Mouse (Mus musculus): ENCODE measurements around the gene Smco2. TPM values are rescaled to one million over a fixed set of nuclear protein-coding genes. Genes with fewer than 3 reads are reported as not detected.

Smco2 gene
- total and polyA plus RNA-seq, 3 experiments: not detected

- Histone ChIP-seq H3K27me3 (ENCODE audit: control insufficient read depth in 1 of 2, insufficient read depth in 2 of 2, low read length in 2 of 2) (no peaks in the 10 kb centered on the region), H3K9ac (ENCODE audit: control insufficient read depth, low read depth, low read length, poor library complexity, severe bottlenecking) (no peak overlapping the region), H3K79me2 (ENCODE audit: control insufficient read depth, insufficient read depth, low read length, poor library complexity) (no peaks in the 10 kb centered on the region), H3K9me3 (replicated peaks; ENCODE audit: insufficient read depth, low read length) (no peaks in the 10 kb centered on the region), H3K36me3 (ENCODE audit: control insufficient read depth in 1 of 2, insufficient read depth in 2 of 2, low read length in 2 of 2) (peaks cover 0 to 27% of the 10 kb centered on the region in 2 experiments; a peak in 2 of 4 replicates), H3K4me1 (ENCODE audit: control insufficient read depth in 1 of 2, insufficient read depth in 2 of 2, low read length in 2 of 2) (peaks cover 10 to 16% of the 10 kb centered on the region in 2 experiments), H3K27ac (ENCODE audit: control insufficient read depth, low read depth, low read length) (no peak overlapping the region), H3K4me3 (ENCODE audit: control insufficient read depth in 1 of 2, insufficient read depth in 1 of 2, low read depth in 2 of 2, low read length in 2 of 2) (no peak overlapping the region)
- DNase-seq (ENCODE audit: low read depth, low spot score): no peak
- TF ChIP-seq TAL1 (IDR thresholded peaks at IDR 0.05; ENCODE audit: low read length) (no peak), POLR2A (IDR thresholded peaks at IDR 0.05; ENCODE audit: control insufficient read depth in 1 of 2, insufficient read depth in 1 of 2, low read depth in 1 of 2, low read length in 2 of 2, poor library complexity in 1 of 2) (no peak), GATA1 (IDR thresholded peaks at IDR 0.05; ENCODE audit: low read depth, low read length) (no peak)
Observed at GRCm38 (mm10) chr6:146910801-146911200, 60.9 kb downstream of the Smco2 start.

- Histone ChIP-seq H3K4me3 (ENCODE audit: control insufficient read depth in 1 of 2, insufficient read depth in 1 of 2, low read depth in 2 of 2, low read length in 2 of 2) (no peak overlapping the region), H3K36me3 (ENCODE audit: control insufficient read depth in 1 of 2, insufficient read depth in 2 of 2, low read length in 2 of 2) (peaks cover 0 to 15% of the 10 kb centered on the region in 2 experiments; a peak in 2 of 4 replicates), H3K27ac (ENCODE audit: control insufficient read depth, low read depth, low read length) (no peak overlapping the region), H3K27me3 (ENCODE audit: control insufficient read depth in 1 of 2, insufficient read depth in 2 of 2, low read length in 2 of 2) (no peaks in the 10 kb centered on the region), H3K9ac (ENCODE audit: control insufficient read depth, low read depth, low read length, poor library complexity, severe bottlenecking) (peak overlapping the region; percentile 13), H3K9me3 (replicated peaks; ENCODE audit: insufficient read depth, low read length) (no peaks in the 10 kb centered on the region), H3K79me2 (ENCODE audit: control insufficient read depth, insufficient read depth, low read length, poor library complexity) (no peaks in the 10 kb centered on the region), H3K4me1 (ENCODE audit: control insufficient read depth in 1 of 2, insufficient read depth in 2 of 2, low read length in 2 of 2) (peaks cover 3 to 9% of the 10 kb centered on the region in 2 experiments)
- TF ChIP-seq USF2 (IDR thresholded peaks at IDR 0.05; ENCODE audit: borderline replicate concordance in 1 of 2, insufficient read depth in 1 of 2, low read depth in 1 of 2, low read length in 2 of 2): no peak
- no peak for TF ChIP-seq TCF12 (IDR thresholded peaks at IDR 0.05; ENCODE audit: low read depth, low read length)
- TF ChIP-seq POLR2A (IDR thresholded peaks at IDR 0.05; ENCODE audit: control insufficient read depth in 1 of 2, insufficient read depth in 1 of 2, low read depth in 1 of 2, low read length in 2 of 2, poor library complexity in 1 of 2): no peak
- no peak for TF ChIP-seq MAFK (IDR thresholded peaks at IDR 0.05; ENCODE audit: borderline replicate concordance, low read depth, low read length)
- peak; percentile 47; the same call in 1 of the 2 replicates for TF ChIP-seq MXI1 (IDR thresholded peaks at IDR 0.05; ENCODE audit: low read depth, low read length)
- 0 out of 2 replicates have a peak, but pooled peaks have one; percentile 19 for TF ChIP-seq ETS1 (IDR thresholded peaks at IDR 0.05; ENCODE audit: low read depth, low read length)
- no peak for TF ChIP-seq GABPA (IDR thresholded peaks at IDR 0.05; ENCODE audit: low read depth, low read length)
- TF ChIP-seq MAX (IDR thresholded peaks at IDR 0.05; ENCODE audit: low read length): peak; percentile 76
- no peak for TF ChIP-seq ELF1 (IDR thresholded peaks at IDR 0.05; ENCODE audit: low read depth, low read length)
- TF ChIP-seq NRF1 (IDR thresholded peaks at IDR 0.05; ENCODE audit: insufficient read depth, low read depth, low read length, poor library complexity, severe bottlenecking): no peak
- TF ChIP-seq RCOR1 (IDR thresholded peaks at IDR 0.05; ENCODE audit: low read depth, low read length): no peak
- TF ChIP-seq BHLHE40 (IDR thresholded peaks at IDR 0.05; ENCODE audit: borderline replicate concordance, low read depth, low read length): no peak
- no peak; a peak in 1 of 4 replicates for TF ChIP-seq EP300 (IDR thresholded peaks at IDR 0.05; ENCODE audit: low read depth in 1 of 2, low read length in 2 of 2)
- TF ChIP-seq MYC (IDR thresholded peaks at IDR 0.05; ENCODE audit: low read depth, low read length): peak; percentile 86
- no peak for TF ChIP-seq ZMIZ1 (IDR thresholded peaks at IDR 0.05; ENCODE audit: low read depth, low read length)
- TF ChIP-seq HCFC1 (IDR thresholded peaks at IDR 0.05; ENCODE audit: low read depth, low read length): no peak
- peak; percentile 57 for DNase-seq (ENCODE audit: low read depth, low spot score)
Observed at GRCm38 (mm10) chr6:146912835-146913488, 63.1 kb downstream of the Smco2 start.
